Mouse (Mus musculus): ENCODE data around the gene Bicd1.

- TF ChIP-seq POLR2A (IDR thresholded peaks at IDR 0.05; ENCODE audit: insufficient read depth, low read length) (no peak), CTCF (IDR thresholded peaks at IDR 0.05; ENCODE audit: low read depth, low read length) (no peak)
Observed at GRCm38 (mm10) chr6:149439140-149439539, 30.5 kb downstream of the Bicd1 start.
